Mouse (Mus musculus) c-Kit-positive CD71-positive TER-119-positive erythroid progenitor cells, embryonic 14.5 days (primary cell): ENCODE measurements around the gene Csf2rb2.
A peak's percentile ranks its signal among the peaks of the same experiment; 100 is the strongest.
"Not testable (repeated sequence)": the region's sequence is repeated elsewhere in the genome, so short reads cannot be mapped to it uniquely, and the experiment has no call there.

Experiments used
- DNase-seq: peaks from one replicate; pipeline ENCODE4 v3.0.0-alpha.2; 2013; ENCODE audit warnings: low spot score

Gene Csf2rb2

GRCm38 (mm10) chr15:78257326-78258050 is 48.0 kb downstream of the Csf2rb2 start:
- DNase-seq, result peak; percentile 52

DNA sequence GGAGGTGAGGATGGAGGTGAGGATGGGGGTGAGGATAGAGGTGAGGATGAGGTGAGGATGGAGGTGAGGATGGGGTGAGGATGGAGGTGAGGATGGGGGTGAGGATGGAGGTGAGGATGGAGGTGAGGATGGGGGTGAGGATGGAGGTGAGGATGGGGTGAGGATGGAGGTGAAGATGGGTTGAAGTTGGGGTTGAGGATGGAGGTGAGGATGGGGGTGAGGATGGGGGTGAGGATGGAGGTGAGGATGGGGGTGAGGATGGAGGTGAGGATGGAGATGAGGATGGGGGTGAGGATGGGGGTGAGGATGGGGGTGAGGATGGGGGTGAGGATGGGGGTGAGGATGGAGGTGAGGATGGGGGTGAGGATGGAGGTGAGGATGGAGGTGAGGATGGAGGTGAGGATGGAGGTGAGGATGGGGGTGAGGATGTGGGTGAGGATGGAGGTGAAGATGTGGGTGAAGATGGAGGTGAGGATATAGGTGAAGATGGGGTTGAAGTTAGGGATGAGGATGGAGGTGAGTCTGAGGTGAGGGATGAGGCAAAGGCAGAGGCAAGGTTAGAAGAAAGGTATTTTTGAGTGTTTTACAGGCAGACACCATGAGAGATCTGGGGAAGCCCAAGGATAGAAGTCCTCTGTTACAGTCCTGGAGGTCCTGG is 48.8 kb downstream of the Csf2rb2 start:
- DNase-seq, result not testable (repeated sequence)

DNA sequence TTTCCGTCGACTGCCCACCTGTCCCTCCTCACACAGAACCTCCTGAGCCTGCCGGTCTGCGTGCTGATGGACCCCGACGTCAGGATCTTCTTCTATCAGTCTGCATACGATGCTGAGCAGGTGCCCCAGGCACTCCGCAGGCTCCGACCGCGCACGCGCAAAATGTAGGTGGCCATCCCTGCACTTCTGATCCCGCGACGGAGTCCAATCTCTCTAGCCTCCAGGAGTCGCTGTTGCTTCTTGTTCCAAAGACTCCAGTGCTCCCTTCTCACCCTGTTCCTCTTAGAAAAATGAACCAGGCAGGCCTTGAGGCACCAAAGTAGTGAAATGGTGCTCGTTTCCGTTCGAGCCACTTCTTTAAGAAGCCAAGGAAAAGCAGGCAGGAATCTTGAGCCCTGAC is 50.8 kb downstream of the Csf2rb2 start:
- DNase-seq, result no peak

GRCm38 (mm10) chr15:78248410-78248809 is 57.1 kb downstream of the Csf2rb2 start:
- DNase-seq, result no peak

GRCm38 (mm10) chr15:78247659-78248058 is 57.9 kb downstream of the Csf2rb2 start:
- DNase-seq, result no peak

DNA sequence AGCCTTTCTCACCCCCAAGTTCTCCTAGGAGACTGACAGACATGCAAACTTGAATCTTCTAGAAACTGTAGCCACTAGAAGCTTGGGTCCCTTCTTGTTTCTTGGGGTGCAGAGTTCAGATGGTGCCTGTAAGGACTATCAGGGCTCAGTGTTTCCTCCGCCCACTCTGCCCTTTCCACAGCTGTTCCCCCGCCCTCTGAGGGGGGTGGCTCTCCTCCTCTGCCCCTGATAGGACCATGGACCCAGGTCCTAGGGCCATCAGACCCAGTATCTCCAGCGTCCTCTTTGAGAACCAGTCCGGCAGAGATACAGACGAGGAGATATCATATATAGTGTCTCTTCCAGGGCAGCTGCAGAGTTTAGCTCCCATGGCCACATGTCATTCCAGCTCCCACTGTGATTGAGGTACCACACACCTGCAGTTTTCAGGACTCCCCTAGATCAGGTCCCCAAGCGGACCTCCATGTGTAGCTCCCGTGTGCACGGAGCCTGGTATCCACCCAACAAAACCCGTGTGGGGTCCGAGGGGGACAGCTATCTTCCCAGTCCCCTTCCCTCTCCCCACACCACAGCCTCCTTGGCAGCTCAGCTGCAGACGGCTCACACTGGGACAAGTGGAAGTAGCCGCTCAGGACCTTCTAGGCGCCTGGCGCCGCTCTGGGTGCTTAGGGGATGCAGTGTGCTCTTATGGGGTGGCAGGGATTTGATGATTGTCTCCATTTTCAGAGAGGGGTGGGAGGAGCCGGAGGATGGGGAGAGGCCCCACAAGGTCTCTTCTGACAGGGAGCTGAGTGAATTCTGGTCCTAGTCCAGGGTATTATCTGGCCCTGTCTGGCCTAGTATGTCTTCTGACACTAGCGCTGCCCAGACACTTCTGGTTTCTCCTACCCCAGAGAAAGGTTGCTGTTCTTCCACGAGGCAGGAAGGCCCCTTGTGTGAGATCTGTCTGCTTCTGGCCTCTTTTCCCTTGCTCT is 59.1 kb downstream of the Csf2rb2 start:
- no peak for DNase-seq

DNA sequence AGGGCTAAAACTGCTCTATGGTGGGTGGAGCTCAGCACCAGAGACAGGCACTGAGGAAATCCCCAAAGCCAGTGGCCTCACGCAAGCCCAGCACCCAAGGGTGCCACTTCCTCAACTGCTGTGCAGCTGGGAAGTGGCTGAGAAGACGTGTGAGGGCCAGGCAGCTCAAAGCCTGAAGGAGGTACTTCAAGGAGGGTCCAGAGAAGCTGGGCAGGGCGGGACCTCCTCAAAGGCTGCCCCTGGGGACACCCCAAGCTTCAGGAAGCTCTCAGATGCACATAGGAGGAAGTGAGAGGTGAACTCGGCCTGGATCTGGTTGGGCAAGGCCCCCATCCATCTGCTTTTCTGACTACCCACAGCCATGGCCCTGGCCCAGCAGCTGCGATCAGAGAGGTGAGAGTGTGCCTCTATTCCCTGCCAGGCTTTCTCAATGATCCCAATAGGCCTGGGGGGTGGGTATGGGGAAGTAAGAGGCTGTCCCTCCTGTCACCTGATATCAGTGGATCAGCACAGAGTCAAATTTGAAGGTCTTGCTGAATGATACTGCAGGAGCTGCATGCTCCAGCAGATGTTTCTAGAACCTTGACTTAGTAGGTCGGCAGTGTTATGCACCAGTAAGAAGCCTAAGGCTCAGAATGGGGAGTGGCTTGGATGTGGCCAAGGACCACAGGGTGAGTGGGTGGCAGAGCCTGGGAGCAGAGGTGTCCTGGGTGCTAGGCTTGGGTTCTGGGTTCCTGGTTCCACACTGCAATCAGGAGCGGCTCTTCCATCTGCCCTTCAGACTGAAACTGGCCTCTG is 60.6 kb downstream of the Csf2rb2 start, which contains the start of gene Ncf4:
TSS of gene Ncf4 (plus strand) at position 107 of the 798 bp plus-strand sequence.
- DNase-seq, result no peak

DNA sequence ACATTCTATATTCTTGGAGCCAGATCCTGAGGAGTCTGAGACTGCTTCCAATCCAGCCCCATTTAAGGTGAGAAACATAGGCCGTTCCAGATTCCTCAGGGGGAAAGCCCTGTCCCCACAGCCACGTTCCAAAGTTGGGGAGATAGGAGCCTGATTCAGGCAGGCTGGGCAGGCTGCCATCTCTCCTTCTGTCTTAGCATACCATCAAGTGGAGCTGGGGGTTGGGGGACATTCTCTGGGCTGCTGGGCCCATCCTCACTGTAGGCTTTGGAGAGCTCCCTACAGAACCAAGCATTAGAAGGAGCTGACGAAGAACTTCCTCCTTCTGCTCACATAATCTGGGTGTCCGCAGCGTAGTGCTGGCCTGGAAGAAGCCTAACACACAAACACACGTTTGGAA is 61.7 kb downstream of the Csf2rb2 start:
- DNase-seq, result no peak

DNA sequence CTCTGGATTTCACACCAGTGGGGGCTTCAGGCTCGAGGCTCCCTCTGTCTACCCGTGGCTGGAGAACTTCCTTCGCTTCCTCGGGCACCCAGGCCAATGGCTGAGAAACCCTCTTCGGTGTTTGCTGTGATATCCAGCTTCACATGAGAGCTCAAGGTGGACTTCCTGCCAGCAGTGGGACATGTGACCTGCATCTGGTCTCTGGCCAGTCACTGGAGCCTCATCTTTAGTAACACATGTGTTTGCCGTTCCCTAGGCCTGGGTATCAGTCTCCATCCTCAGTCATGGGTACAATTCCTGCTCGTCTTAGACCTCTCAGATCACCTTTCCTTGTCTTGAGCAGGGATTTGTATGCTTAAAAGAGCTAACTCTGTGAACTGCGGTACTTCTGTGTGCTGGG is 62.5 kb downstream of the Csf2rb2 start:
- DNase-seq, result no peak

DNA sequence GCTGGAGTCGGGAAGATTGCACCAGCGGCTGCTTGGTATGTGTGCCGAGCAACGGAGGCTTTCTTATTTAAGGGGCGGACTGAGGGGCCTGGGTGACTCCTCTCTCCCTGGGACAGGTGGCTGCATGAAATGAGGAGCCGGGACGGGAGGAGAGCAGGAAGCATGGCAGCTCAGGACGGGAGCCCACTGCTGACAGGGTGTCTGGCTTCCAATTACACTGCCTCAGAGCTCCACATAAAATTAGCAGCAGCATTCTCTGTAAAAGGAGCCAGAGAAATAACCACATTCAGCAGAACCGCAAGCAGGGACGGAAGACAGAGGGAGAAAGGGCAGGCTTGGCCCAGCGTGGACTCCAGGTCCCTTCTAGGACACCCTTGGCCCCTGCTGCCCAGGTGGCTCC is 64.2 kb downstream of the Csf2rb2 start:
- DNase-seq, result no peak

- DNase-seq, result no peak
Measured at GRCm38 (mm10) chr15:78239956-78240617, 65.4 kb downstream of the Csf2rb2 start.

GRCm38 (mm10) chr15:78239453-78239852 is 66.1 kb downstream of the Csf2rb2 start:
- DNase-seq, result peak; percentile 75

DNA sequence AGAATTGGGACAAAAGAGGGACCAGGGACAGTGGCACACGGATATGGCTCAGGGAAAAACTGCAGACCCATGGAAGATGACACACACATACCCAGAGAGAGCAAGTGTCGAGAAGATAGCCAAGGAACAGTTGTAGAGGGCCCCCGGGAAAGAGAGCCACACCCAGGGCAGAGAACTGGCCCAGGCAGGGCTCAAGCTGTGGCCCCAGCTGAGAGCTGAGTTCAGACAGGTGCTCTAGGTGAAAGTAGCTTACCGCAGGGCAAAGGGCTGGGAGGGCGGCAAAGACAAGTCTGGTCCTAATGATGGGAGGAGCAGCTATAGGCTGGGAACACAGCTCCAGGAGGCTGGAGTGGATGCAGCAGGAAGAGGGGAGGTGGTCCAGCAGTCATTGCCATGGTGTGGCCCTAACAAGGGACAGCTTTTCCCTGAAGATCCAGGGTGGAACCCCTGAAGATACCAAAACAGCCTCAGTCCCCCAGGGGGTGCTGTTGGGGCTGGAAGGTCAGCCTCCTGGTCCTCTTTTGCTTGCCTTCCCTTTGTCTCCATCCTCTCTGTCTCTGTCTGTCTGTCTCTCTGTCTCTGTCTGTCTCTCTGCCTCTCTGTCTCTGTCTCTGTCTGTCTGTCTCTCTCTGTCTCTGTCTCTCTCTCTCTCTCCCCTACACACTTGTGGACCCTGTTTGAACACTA is 70.6 kb downstream of the Csf2rb2 start:
- no peak for DNase-seq
